Mouse (Mus musculus) heart, postnatal 10 days (tissue): Measurements from ENCODE around the gene Ms4a7. TPM values are rescaled to one million over a fixed set of nuclear protein-coding genes. Genes with fewer than 3 reads are reported as not detected.

Source experiments
- DNase-seq, 2 experiments: peaks; one replicate each; pipeline ENCODE4 v3.0.0; 2021
- intact Hi-C: fragments of 180-260 bp; cut with DNase I; formaldehyde crosslinking; loops from one replicate; pipeline ENCODE4 v1.15.1; 2025
- total RNA-seq, 2 experiments: library from RNA; stranded (reverse); gene quantifications; 2 replicates each; pipeline ENCODE4 v1.2.3; 2021

The Ms4a7 gene
- total RNA-seq, 2 experiments from 2014 or later, result 0.89 to 0.97 TPM

DNA sequence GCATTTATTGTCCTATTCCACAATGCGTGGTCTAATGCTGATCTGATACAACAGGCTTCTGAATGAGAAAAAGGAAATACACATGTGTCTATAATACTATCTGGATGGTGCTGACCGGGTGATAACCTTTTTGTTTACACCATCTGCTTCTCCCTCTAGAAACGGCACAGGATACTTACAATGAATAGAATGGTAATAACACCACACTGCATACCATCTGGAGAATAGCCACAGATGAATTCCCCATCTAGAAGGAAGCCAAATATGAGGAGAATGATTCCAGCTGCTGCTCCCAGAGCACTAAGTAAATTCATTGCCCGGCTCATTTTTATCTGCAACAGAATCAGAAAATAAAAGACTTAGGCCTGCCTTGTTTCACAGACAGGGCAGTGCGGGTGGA is 59.5 kb downstream of the Ms4a7 start:
- no peak for DNase-seq
- intact Hi-C loops, result no loop called here

Other genes with a start within 250 kb of the Ms4a7 start
- not detected for gene 1700017D01Rik, start 205.3 kb downstream of the Ms4a7 start, total RNA-seq
- gene 1700025F22Rik, start 170.8 kb downstream of the Ms4a7 start, total RNA-seq, result not detected
- not detected for gene Ms4a13, start 139.4 kb downstream of the Ms4a7 start, total RNA-seq
- not detected for gene Ms4a12, start 103.7 kb downstream of the Ms4a7 start, total RNA-seq
- gene Ms4a1, start 69.9 kb downstream of the Ms4a7 start, total RNA-seq, result under 1 TPM; 0.55 to 0.84 TPM
- gene Ms4a5, start 52.3 kb downstream of the Ms4a7 start, total RNA-seq, result not detected
- under 1 TPM; 0.10 to 0.12 TPM for gene Ms4a14, start 21.7 kb downstream of the Ms4a7 start, total RNA-seq
- gene Ms4a4a, start 39.4 kb upstream of the Ms4a7 start, total RNA-seq, result 1 to 10 TPM; 3.0 to 5.7 TPM
- gene Ms4a4c, start 68.6 kb upstream of the Ms4a7 start, total RNA-seq, result not detected
- gene Ms4a4b, start 107.4 kb upstream of the Ms4a7 start, total RNA-seq, result 1 to 10 TPM; 1.1 to 2.4 TPM
- gene Ms4a6c, start 133.2 kb upstream of the Ms4a7 start, total RNA-seq, result 1 to 10 TPM; 5.5 to 7.1 TPM
- under 1 TPM in 1 of 2 experiments, not detected in 1; 0.24 TPM for gene Gm8369, start 149.8 kb upstream of the Ms4a7 start, total RNA-seq
- gene Ms4a6b, start 180.4 kb upstream of the Ms4a7 start, total RNA-seq, result 1 to 10 TPM; 2.9 to 4.7 TPM
- gene Ms4a4d, start 200.7 kb upstream of the Ms4a7 start, total RNA-seq, result 1 to 10 TPM; 1.5 TPM